43 mouse cellular contexts compared by ENCODE assay signal in genomic region chr6:128765211-128765610, GRCm38 (mm10). TPM values are rescaled to one million over a fixed set of nuclear protein-coding genes. Genes with fewer than 3 reads are reported as not detected.
A peak's percentile ranks its signal among the peaks of the same experiment; 100 is the strongest.
DNase-seq lines count a peak whose midpoint lies in the region; ATAC-seq and TF ChIP-seq lines count a peak whose summit lies in the region.
"Had no signal": no experiment of that assay in that cellular context is flagged by ENCODE, and none has a peak within 500 bp of the region (broad histone marks: within the 10 kb centered on the region; RNA-seq: fewer than 3 reads in every experiment).

No protein-coding gene starts in this region.

- H3K4me2 ChIP-seq in CH12.LX (ENCODE audit: insufficient read depth, low read depth, poor library complexity, severe bottlenecking) (no peak overlapping the region), myocyte (ENCODE audit: low read depth) (peak overlapping the region; percentile 53)

- intact Hi-C loops in heart, postnatal 25 days (cut with DNase I), result loop anchor here (2.0 kb wide), 1 partner anchor 74 kb away; no protein-coding TSS in a partner anchor

- H3K4me1 ChIP-seq in CH12.LX (ENCODE audit: control insufficient read depth in 1 of 2, insufficient read depth in 2 of 2), result peaks cover 8 to 47% of the 10 kb centered on the region in 2 experiments; a peak in 3 of 4 replicates
- H3K4me1 ChIP-seq: midbrain, embryonic 12.5 days had no signal

- TF ChIP-seq CTCF in CH12.LX (conservative IDR thresholded peaks at IDR 0.05 in 1 of 2, IDR thresholded peaks at IDR 0.05 in 1 of 2; ENCODE audit: low read depth in 2 of 2, low read length in 2 of 2), result no peak

- no peak overlapping the region for H3K4me3 ChIP-seq in CH12.LX (replicated peaks in 1 of 3; ENCODE audit: low read depth in 2 of 3, low read length in 2 of 3, poor library complexity in 1 of 3)
- H3K4me3 ChIP-seq in myocyte, result no peak overlapping the region

- in situ Hi-C loops in CH12.LX (cut with MboI; ENCODE audit: low pct_ligation_motif_present, low pct_unique_long_range_greater_than_20kb, low sequenced_read_pairs), result no loop called here

- no peaks in the 10 kb centered on the region for H3K36me3 ChIP-seq in CH12.LX (replicated peaks in 1 of 2; ENCODE audit: control insufficient read depth in 1 of 2, insufficient read depth in 1 of 2, low read length in 1 of 2)
- no peaks in the 10 kb centered on the region for H3K36me3 ChIP-seq in myocyte (ENCODE audit: control insufficient read depth, insufficient read depth)
- H3K36me3 ChIP-seq: embryonic facial prominence, embryonic 13.5 days; forebrain, embryonic 10.5 days; heart, embryonic 12.5 days; intestine, embryonic 15.5 days; limb, embryonic 13.5 days; midbrain, embryonic 12.5 days; neural tube, embryonic 13.5 days had no signal

- dilution Hi-C loops in CH12.LX (cut with MboI; ENCODE audit: extremely low pct_ligation_motif_present, extremely low pct_unique_long_range_greater_than_20kb, low sequenced_read_pairs), result no loop called here

- TF ChIP-seq RAD21 in CH12.LX (IDR thresholded peaks at IDR 0.05; ENCODE audit: low read depth, low read length), result no peak

- DNase-seq in CD4-positive, CD25-positive, alpha-beta regulatory T cell, adult 2 months (ENCODE audit: low read depth, low spot score), result peak; percentile 22
- DNase-seq in heart, adult 11 months, result peak; percentile 64
- no peak for DNase-seq in heart, postnatal 25 days (ENCODE audit: low spot score)
- DNase-seq in CH12.LX (ENCODE audit: extremely low read depth), result peak; percentile 63
- no peak for DNase-seq in lung, postnatal 14 days
- no peak for DNase-seq in T-cell, adult 2 months (ENCODE audit: low spot score)
- DNase-seq: adrenal gland, postnatal 10 days; B cell, adult 2 months; cerebellum, adult 18-20 months; gastrocnemius, adult 2 months; gastrocnemius, postnatal 36 days; heart, adult 2 months; kidney, adult 2 months; kidney, postnatal 36 days; liver, postnatal 0 days; lung, postnatal 4 days; right cerebral cortex, postnatal 14 days; thymus, postnatal 14 days had no signal

- H3K9ac ChIP-seq in CH12.LX (ENCODE audit: insufficient read depth, low read depth), result no peak overlapping the region
- H3K9ac ChIP-seq: heart, embryonic 12.5 days; intestine, embryonic 15.5 days; limb, embryonic 13.5 days; liver, postnatal 0 days had no signal

- H3K9me3 ChIP-seq in CH12.LX (replicated peaks; ENCODE audit: low read length), result no peaks in the 10 kb centered on the region
- H3K9me3 ChIP-seq: embryonic facial prominence, embryonic 13.5 days; forebrain, embryonic 10.5 days; heart, embryonic 12.5 days; intestine, embryonic 15.5 days; limb, embryonic 13.5 days; megakaryocyte, embryonic 14.5 days; midbrain, embryonic 12.5 days; neural tube, embryonic 13.5 days had no signal

- TF ChIP-seq EP300 in CH12.LX (IDR thresholded peaks at IDR 0.05; ENCODE audit: low read length), result no peak

- H3ac ChIP-seq in myocyte (ENCODE audit: control insufficient read depth, insufficient read length), result no peak overlapping the region

- no peak for TF ChIP-seq POLR2A in CH12.LX (IDR thresholded peaks at IDR 0.05; ENCODE audit: low read depth, low read length)
- TF ChIP-seq POLR2A in myocyte (IDR thresholded peaks at IDR 0.05; ENCODE audit: insufficient read length, low read depth), result no peak

- no peaks in the 10 kb centered on the region for H3K79me2 ChIP-seq in CH12.LX (replicated peaks; ENCODE audit: control insufficient read depth, extremely low read depth, insufficient read depth, poor library complexity, severe bottlenecking)
- H3K79me2 ChIP-seq in myocyte (ENCODE audit: control insufficient read depth, insufficient read depth), result no peaks in the 10 kb centered on the region

- no peak for ATAC-seq in CD4-positive, CD25-positive, alpha-beta regulatory T cell, adult 4 months
- ATAC-seq: forebrain, embryonic 16.5 days; hindbrain, embryonic 16.5 days; intestine, embryonic 15.5 days; liver, postnatal 0 days had no signal

- H3K27me3 ChIP-seq in CH12.LX (replicated peaks) (no peaks in the 10 kb centered on the region), myocyte (ENCODE audit: control insufficient read depth, insufficient read depth, insufficient read length) (no peaks in the 10 kb centered on the region)
- H3K27me3 ChIP-seq: embryonic facial prominence, embryonic 13.5 days; heart, embryonic 12.5 days; intestine, embryonic 15.5 days; limb, embryonic 13.5 days; megakaryocyte, embryonic 14.5 days; midbrain, embryonic 12.5 days; neural tube, embryonic 13.5 days had no signal

- H3K27ac ChIP-seq in CH12.LX (ENCODE audit: insufficient read depth, low read depth), result no peak overlapping the region
- H3K27ac ChIP-seq: forebrain, embryonic 10.5 days; intestine, embryonic 15.5 days; limb, embryonic 13.5 days; midbrain, embryonic 12.5 days had no signal

TF ChIP-seq in CH12.LX, 34 proteins besides CTCF, POLR2A, EP300 and RAD21:
- no peak for TF ChIP-seq ZC3H11A (IDR thresholded peaks at IDR 0.05; ENCODE audit: low read depth, low read length)
- TF ChIP-seq USF2 (conservative IDR thresholded peaks at IDR 0.05; ENCODE audit: low read depth, low read length), result peak; percentile 13; the same call in 1 of the 2 replicates
- TF ChIP-seq USF1 (IDR thresholded peaks at IDR 0.05; ENCODE audit: low read depth, low read length), result peak; percentile 43
- TF ChIP-seq MXI1 (IDR thresholded peaks at IDR 0.05; ENCODE audit: low read depth, low read length), result no peak
- TF ChIP-seq TBP (conservative IDR thresholded peaks at IDR 0.05; ENCODE audit: low read depth, low read length), result 0 out of 2 replicates have a peak, but pooled peaks have one; percentile 25
- no peak for TF ChIP-seq MAZ (IDR thresholded peaks at IDR 0.05; ENCODE audit: low read depth, low read length)
- no peak for TF ChIP-seq RCOR1 (conservative IDR thresholded peaks at IDR 0.05; ENCODE audit: low read depth, low read length)

TF ChIP-seq in myocyte, 11 proteins besides CTCF, POLR2A, EP300 and RAD21:
- TF ChIP-seq TCF12 (IDR thresholded peaks at IDR 0.05; ENCODE audit: insufficient read depth, poor library complexity, severe bottlenecking) (no peak), CEBPB (IDR thresholded peaks at IDR 0.05; ENCODE audit: insufficient read depth, poor library complexity, severe bottlenecking) (no peak), E2F4 (IDR thresholded peaks at IDR 0.05; ENCODE audit: insufficient read depth) (no peak), POLR2AphosphoS2 (IDR thresholded peaks at IDR 0.05; ENCODE audit: insufficient read length, low read depth) (no peak), MYOD1 (IDR thresholded peaks at IDR 0.05; ENCODE audit: control insufficient read depth in 1 of 3, insufficient read length in 2 of 3, low read depth in 2 of 3) (no peak), TCF3 (IDR thresholded peaks at IDR 0.05; ENCODE audit: insufficient read length, low read depth) (no peak), USF1 (IDR thresholded peaks at IDR 0.05; ENCODE audit: low read depth) (no peak), MYOG (IDR thresholded peaks at IDR 0.05; ENCODE audit: control insufficient read depth in 1 of 3, insufficient read depth in 1 of 3, insufficient read length in 2 of 3, low read depth in 2 of 3) (no peak), REST (IDR thresholded peaks at IDR 0.05; ENCODE audit: insufficient read depth, insufficient read length) (no peak), MAX (IDR thresholded peaks at IDR 0.05; ENCODE audit: low read depth) (no peak), SRF (IDR thresholded peaks at IDR 0.05; ENCODE audit: control insufficient read depth, insufficient read length, low read depth) (no peak)

RNA-seq across cellular contexts. Expression of gene Klrb1c, which starts 23.8 kb away (rescaled TPM):
- 1 to 10 TPM; 2.5 to 3.5 TPM for polyA plus RNA-seq in CD4-positive, CD25-positive, alpha-beta regulatory T cell, adult 4 months (2017; shearing (Covaris generic))
- total RNA-seq in heart, postnatal 25 days (2021), result under 1 TPM in 1 of 2 experiments, not detected in 1; 0.28 TPM
- total RNA-seq in CH12.LX (2012; rRNA removed) (not detected in 2 replicates), CH12.LX (2014; rRNA removed) (not detected in 2 replicates)
- polyA plus RNA-seq in CH12.LX (2012; ENCODE audit: insufficient read length, low read depth) (not detected in 2 replicates), myocyte (2012; fragmentation: generic; extraction: Trizol) (not detected)
- total RNA-seq: gastrocnemius, adult 2 months; gastrocnemius, postnatal 36 days; layer of hippocampus, adult 2 months; layer of hippocampus, postnatal 14 days; left cerebral cortex, adult 2 months; left cerebral cortex, postnatal 25 days had no signal
- polyA plus RNA-seq: embryonic facial prominence, embryonic 13.5 days; forebrain, embryonic 10.5 days; heart, embryonic 12.5 days; heart, postnatal 0 days; liver, embryonic 11.5 days; midbrain, embryonic 12.5 days; small intestine, adult 2 months; stomach, embryonic 14.5 days had no signal

RNA-seq across cellular contexts. Expression of gene Klrb1, which starts 42.4 kb away (rescaled TPM):
- polyA plus RNA-seq in CD4-positive, CD25-positive, alpha-beta regulatory T cell, adult 4 months (2017; shearing (Covaris generic)), result not detected
- total RNA-seq in heart, postnatal 25 days (2021), result not detected
- total RNA-seq in CH12.LX (2012; rRNA removed), result 1.1 and 1.3 TPM in 2 replicates
- 1.1 and 1.3 TPM in 2 replicates for total RNA-seq in CH12.LX (2014; rRNA removed)
- 0.29 and 0.79 TPM in 2 replicates for polyA plus RNA-seq in CH12.LX (2012; ENCODE audit: insufficient read length, low read depth)
- not detected for polyA plus RNA-seq in myocyte (2012; fragmentation: generic; extraction: Trizol)
- total RNA-seq: adrenal gland, postnatal 10 days; common myeloid progenitor, adult 5-6 weeks; gastrocnemius, adult 2 months; gastrocnemius, postnatal 36 days; heart, adult 2 months; hematopoietic stem cell, adult 5-6 weeks; layer of hippocampus, adult 2 months; left cerebral cortex, adult 2 months; left cerebral cortex, postnatal 25 days had no signal
- polyA plus RNA-seq: embryonic facial prominence, embryonic 13.5 days; forebrain, embryonic 10.5 days; forebrain, embryonic 16.5 days; heart, adult 2 months; heart, embryonic 12.5 days; heart, postnatal 0 days; intestine, embryonic 15.5 days; kidney, adult 2 months; kidney, embryonic 16.5 days; limb, embryonic 13.5 days; liver, embryonic 11.5 days; liver, postnatal 0 days; lung, embryonic 16.5 days; midbrain, embryonic 12.5 days; small intestine, adult 2 months; stomach, embryonic 14.5 days; urinary bladder, adult 2 months had no signal

Comparison
In these comparisons a context has a peak if more than half of its experiments do, and no peak if none do; other contexts are left out.
1. DNase-seq: peak in CD4-positive, CD25-positive, alpha-beta regulatory T cell, adult 2 months (single experiment), heart, adult 11 months (single experiment) and CH12.LX (single experiment); none in heart, postnatal 25 days (single experiment), lung, postnatal 14 days (single experiment) and T-cell, adult 2 months (single experiment).